Mouse (Mus musculus): ENCODE data around the gene Cdx4.

GRCm38 (mm10) chrX:103314146-103314545 lies 7.1 kb upstream of the Cdx4 start:
- TF ChIP-seq POLR2A (IDR thresholded peaks at IDR 0.05; ENCODE audit: borderline replicate concordance, extremely low read depth, insufficient read depth, insufficient read length, poor library complexity, severe bottlenecking), result no peak
- no peak for TF ChIP-seq CTCF (IDR thresholded peaks at IDR 0.05; ENCODE audit: borderline replicate concordance, extremely low read depth, insufficient read depth, insufficient read length)

Data from brain, embryonic 14.5 days (tissue).